Mouse (Mus musculus) kidney, adult 18-20 months (tissue): ENCODE results near the gene F2r.

ENCODE experiments used
- DNase-seq: peaks from one replicate; pipeline ENCODE4 v3.0.0; 2021

Gene F2r

DNA sequence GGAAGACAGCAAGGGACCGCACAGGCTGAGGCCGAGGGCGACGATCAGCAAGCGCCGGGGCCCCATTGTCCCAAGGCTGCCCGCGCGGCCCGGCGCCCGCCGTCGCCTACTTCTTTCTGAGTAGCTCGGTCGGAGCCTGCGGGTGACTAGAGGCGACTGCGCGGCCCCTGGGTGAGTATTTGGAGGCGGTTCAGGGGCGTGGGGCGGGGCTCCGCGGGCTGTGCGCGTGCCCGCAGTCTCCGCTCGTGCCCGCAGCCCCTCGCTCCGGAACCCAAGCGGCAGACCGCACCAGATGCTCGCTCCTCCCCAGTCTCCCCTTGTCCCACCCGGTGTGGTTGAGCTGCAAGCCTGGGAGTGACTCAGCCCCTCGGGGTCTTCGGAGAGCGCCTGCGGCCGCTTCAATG lies at the start of gene F2r:
Gene F2r (minus strand): TSS at position 179 of the 404 bp plus-strand sequence.
- DNase-seq, result peak; percentile 84

DNA sequence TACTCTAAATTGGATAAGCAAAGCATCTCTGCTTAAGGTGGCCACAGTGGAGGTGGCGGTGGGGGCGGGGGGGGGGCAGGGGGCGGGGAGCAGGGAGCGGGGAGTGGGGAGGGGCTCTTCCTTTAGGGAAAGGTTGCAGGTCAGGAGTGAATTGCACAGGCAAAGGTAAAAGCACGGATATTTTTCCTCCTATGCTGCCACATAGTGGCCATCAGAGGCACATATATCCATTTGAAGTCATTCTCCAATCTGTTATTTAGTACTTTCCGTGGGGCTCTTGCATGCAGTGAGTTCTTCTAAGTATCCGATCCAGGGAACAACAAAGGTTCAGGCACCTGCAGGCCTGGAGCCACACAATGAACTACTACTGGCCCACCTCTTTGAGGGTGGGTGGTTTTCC lies 49.0 kb upstream of the F2r start:
- DNase-seq, result no peak

DNA sequence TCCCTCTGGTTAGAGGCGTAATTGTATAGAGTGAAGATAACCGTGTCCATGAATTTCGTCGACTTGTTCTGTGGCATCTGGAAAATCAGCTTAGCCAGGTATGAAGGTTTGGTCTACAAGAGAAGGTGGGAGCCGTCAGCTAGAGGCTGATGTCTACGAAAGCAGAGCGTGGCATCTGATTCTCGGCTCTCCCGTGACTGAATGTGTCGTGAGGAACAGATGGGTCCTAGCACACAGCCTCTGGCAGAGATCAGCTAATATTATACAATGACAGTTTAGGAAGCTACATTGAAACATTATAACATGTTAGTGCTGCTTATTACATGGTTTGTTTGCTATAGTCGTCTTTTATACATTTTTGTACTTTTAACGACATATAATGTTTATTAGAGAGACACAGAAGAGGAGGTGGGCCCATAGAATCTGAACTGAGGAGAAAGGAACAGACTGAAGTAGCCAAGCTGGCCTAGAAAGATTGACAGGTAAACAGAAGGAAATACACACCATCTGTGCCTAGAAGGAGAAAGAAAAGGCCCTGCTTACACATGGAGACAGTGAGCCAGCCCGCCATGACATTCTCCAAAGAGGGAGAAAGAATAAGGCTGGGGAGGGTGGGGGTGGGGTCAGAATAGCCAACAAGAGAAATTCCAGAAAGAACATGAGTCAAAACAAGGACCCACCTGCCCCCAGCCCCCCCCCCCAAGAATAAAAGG lies 47.5 kb upstream of the F2r start:
- no peak for DNase-seq

DNA sequence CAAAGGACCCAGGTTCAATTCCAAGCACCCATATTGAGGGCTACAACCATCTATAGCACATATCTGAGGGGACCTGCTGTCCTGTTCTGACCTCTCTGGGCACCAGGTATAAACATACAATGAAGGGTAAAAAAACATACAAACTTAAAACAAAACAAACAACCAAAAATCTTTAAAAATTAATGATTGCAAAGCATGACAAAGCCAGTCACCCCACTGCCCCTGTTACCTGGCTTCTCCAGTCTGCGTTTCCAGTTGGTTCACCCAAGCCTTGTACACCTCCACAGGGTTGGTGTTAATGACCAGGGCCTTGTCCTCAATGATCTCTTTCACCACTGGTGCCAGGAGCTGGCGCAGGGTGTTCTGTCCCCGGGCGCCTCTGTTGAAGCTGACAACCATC lies 45.5 kb upstream of the F2r start:
- no peak for DNase-seq

DNA sequence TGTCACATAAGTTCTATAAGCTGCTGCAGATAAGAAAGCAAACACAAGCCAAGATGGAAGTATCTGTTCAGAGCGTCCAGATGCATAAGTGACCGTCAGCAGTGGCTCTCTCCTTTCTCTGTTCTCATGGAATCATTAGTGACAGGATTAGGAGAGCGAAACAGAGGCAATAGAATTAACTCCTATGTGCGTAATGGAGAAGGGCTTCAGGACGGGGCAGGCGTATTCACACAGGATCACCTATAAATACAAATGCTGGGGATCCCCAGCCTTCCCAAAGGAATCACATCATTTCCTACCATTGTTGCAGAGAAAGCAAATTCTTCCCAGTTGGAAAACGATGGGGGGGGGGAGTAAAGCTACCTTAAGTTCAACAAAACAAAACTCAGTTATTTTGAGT lies 41.1 kb upstream of the F2r start:
- DNase-seq, result no peak

DNA sequence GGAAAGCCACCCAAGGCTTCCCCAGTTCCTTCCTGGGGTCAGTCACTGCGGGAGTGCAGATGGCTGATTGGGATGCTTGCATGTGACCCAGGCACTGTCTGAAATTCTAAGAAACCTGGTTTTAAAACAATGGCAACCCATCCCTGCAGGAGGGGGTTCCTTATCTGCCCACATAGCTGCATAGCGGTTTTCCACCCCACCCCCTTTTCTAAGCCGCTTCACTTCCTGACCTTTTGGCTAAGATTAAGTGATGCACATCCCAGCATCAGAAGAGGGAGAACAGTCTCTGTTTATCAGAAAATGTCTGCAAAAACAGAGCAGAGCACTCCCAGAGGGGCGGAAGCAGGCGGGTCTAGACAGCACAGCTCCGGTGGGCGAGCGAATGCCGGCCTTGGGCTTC lies 38.9 kb upstream of the F2r start:
- DNase-seq, result no peak

DNA sequence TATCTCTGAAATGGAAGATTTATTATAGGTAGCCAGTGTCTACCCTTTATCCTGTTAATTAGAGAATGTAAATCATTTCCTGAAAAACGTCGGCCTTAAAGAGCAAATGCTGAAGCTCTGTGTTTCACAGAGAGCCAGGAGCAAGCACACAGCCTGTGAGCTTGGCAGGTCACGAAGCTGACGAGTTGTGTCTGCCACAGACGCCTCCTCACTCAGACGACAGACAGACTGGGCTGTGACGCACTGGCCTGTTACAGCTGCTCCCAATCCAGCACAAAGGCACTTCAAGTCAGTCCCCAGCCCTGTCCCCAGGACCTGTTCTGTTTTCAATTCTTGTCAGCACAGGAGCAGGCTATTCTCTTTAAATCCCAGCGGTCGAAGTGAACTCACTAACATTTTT lies 37.0 kb upstream of the F2r start:
- DNase-seq, result peak; percentile 34

DNA sequence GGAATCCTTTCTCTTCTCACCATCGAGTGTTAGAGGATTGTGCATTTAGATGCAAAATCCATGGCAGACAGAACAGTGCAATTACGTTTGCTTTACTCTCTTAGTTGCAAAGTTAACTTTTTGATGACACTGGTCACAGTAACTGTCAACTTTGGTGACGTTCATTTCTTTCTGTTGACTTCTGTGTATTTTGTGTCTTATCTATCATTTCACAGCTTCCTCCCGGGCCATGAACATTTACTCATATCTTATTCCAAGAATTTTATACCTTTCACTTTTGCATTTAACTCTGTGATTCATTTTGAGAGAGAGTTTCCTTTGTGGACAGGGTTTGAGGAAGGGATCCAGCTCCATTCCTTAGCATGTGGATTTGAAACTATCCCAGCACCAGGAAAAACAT lies 35.4 kb upstream of the F2r start:
- no peak for DNase-seq

DNA sequence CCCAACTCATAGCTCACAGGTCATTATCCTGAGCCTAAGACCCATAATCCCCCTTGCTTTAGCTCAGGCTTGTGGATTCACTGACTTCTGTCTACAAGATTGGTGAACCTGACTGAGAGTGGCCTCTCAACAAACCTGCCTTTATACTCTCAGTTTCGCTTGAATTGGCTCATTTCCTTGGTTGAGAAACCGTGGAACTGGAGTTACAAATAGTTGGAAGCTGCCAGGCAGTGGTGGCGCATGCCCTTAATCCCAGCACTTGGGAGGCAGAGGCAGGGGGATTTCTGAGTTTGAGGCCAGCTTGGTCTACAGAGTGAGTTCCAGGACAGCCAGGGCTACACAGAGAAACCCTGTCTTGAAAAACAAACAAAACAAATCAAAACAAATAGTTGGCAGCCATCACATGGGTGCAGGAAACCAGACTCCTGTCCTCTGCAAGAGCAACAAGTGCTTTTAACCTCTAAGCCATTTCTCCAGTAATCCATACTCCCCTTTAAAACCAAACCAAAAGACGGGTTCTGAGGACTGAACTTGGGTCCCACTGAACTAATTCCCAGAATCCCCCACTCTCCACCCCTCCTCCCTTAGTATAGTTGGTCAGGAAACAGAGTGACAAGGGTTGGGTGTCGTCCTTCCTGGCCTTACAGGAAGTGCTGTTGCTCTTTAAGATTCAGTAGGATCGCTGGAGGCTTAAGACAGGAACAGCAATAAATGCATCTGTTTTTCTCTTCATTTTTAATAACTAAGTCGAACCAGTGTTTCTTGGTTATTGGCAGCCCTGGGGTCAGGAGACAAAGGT lies 33.8 kb upstream of the F2r start:
- no peak for DNase-seq

DNA sequence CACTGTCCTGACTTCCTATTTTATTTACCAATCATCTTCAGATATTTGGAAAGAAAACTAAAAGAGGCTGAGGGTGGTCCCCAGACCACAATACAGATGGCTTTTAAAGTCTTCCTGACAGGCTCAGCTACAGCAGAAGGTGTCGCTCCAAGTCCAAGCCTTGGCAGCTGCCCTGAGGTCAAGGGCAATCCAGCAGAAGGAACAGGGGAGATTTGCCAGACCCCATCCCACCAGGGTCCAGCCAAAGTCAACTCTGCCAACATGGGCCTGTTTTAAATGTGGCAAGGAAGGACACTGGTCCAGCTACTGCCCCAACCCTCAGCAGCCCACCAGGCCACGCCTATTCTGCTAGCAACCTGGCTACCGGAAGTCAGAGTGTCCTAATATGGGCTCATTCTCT lies 31.7 kb upstream of the F2r start:
- no peak for DNase-seq

DNA sequence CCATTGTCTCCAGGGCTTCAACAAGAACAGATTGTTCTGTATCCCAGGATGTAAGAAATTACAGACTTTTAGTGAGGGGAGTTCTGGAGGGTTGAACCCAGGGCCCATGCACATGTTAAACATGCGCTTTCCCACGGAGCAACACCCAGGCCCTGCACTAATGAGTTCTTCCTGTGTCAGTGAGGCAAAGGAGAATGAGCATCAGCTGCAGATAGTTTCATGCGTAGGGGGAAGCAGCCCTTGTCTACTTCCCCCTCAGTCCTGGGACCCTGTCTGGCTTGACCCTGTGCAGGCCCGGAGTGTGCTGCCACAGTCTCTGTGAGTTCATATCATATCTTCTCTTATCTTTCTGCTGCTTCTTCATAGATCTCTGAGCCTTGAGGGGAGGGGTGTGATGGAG lies 29.0 kb upstream of the F2r start:
- DNase-seq, result no peak

DNA sequence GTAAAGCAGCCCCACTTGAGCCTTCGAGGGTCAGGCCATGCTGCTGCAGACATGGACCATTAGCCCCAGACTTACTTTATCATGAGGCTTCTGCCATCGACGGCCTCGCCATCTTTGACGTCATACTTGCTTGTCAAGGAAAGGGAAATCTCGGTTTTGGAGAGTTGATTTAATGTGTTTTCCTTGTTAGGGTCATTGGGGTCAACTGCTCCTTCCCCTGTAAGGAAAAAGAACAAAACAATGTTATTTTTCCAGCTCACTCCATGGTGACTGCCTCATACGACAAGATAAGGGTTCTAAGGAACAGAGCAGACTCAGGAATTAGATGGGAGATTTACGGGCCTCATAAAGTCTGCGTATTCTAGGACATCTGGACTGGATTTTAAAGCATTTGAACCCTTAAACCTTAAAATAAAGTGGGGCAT lies 28.4 kb upstream of the F2r start:
- DNase-seq, result peak; percentile 47

DNA sequence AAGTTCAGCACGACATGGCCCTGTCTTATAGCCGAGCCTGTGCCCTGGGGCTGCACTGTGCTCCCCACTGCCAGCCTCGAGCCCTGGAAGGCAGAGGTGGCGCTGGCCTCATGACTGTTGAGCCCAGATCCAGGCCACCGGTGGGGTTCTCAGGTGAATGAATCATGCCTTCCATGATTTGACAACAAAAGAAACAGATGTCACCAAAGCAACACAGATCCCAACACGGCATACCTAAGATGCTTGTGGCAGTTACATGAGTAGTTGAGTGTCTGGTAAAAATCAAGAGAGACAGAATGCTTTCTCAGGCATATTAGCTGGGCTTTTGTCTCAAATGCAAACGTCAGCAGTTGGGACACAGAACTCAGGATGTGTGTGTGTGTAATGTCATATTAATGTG lies 25.5 kb upstream of the F2r start:
- no peak for DNase-seq

DNA sequence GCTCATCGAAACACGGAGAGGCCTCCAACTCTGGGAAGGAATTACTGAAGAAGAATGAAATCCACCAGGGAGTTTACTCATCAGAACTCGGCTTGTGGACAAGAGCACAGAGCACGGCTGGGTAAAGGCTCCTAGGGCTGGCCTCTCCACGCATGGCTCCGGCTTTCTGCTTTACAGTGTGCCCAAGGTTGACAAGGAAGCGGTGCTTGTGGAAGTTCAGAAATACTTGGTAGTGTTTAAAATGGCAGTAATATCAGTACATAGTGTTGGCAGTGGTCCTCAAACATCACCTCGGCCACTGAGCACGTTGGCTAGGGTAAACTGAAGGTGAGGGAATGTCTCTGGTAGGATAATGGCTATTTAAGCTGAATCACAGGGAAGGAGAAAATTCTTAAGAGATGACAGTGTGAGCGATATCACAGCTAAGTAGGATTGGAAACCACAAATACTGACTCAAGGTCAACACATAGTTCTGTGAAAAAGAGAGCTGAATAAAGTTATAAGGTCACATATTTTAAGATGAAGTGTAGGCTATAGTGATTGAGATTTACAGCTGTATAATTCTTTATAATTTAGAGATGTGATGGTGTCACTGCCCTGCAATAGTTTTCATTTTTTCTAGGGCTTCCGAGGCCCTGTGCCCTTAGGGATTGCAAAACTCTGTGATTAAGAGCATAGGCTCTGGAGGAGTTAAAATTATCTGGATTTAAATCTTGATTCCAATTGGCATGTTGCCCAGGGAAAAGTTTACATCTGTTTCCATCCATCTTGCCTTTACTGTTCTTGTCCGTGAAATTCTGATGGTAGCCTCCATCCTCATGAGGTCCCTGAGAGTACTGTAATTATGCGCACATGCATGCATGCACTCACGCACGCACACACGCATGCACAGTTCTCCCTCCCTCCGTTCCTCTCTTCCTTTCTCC lies 23.0 kb upstream of the F2r start:
- no peak for DNase-seq

DNA sequence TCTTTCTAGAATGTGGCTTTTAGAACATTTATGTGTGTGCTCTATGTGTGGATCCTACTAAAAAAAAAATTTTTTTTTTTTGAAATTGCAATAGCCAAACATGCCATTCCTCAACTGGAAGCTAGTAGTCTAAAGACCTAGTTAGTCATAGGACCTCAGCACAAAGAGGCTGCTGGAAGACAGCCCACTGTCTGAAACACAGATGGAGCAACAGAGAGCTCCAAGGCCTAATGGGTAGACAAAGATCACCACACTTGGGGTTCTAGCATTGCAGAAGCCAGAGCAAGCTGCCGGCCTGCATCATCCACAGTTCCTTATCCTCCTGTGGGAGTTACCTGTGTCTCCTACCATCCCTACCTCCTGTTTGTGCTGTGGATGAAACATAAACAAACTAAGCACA lies 22.1 kb upstream of the F2r start:
- DNase-seq, result no peak

DNA sequence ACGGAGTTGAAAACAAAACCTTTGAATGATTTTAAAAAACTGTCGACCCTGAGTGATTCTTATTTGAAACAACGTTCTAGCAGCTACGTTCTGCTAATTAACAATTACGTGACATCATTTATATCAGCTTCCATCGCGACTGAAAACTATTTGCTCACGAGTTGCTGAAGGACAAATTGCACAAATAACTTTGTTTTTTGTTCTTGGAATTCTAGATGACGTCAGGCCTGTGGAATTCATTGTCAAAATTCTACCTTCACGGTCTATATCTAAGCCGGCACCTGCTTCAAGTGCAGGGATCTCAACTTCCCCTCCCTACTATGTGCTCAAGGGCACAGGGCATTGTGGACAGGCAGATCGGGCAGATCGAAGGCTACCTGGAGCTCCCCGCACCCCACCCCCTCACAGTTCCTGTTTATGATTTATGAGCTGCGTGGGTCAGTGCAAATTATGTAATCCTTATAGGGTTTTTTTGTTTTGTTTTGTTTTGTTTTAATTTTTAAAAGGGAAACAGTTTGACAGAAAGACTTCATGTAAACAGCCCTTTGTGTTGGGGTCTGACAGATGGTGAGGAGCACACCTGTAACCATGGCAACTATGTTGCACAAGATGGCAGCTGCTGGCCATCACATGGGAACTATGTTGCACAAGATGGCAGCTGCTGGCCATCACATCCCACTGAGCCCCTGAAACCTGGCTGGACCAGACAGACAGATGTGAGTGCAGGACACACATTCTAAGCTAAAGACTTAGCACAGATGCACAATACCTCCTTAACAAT lies 21.2 kb upstream of the F2r start:
- DNase-seq, result peak; percentile 29

DNA sequence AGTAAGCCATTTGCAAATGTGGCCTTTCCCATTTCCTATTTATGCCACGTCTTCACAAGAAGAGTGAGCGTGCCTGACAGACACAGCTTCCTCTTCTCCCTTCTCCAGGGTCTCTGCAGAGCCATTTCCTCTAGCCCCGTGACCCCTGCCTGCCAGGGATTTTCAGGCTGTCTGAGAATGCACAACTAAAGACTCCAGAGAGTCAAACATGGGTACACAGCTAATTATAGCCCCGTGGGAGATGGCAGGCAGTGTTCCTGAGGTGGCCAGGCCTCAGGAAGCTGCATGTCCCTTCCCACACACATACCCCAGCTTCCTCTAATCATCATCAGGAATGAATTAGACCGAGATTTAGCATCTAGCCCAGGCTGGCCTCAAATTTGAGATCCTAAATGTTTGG lies 20.6 kb upstream of the F2r start:
- DNase-seq, result peak; percentile 40

DNA sequence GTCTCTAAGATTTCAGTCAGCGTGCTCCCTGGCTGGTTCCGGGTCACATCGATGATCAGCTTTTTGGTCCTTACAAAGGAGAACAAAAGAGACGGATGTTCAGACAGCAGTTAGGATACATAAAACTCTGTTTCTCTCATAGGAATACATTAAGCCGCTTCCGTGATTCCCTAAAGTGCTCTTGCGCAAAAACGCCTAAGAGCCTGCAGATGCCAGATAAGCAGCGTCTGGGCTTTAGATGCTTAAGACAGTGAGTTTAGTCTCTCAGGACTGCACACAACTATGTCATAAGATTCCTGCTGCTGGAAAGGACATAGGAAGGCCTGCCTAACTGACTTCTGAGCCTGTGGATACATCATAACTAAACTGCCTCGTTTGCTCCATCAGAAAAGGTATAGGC lies 19.4 kb upstream of the F2r start:
- no peak for DNase-seq

DNA sequence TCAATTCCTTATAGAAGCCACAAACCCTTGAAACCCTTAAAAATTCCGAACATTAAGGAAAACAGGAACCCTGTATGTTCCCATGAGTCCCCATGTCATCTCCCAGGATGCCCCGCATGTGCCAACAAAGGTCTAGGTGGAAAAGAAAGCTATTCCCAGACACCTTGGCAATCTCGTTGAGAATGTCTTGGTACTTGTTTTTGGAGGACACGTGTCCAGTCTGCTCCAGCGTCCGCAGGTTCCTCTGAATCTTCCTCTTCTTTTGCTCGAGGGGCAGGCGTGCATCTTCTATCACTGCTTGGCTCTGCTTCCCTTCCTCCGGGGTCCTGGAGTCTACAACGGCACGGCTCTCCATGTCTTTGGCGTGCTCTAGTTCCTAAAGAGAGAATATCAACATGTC lies 17.0 kb upstream of the F2r start:
- no peak for DNase-seq

DNA sequence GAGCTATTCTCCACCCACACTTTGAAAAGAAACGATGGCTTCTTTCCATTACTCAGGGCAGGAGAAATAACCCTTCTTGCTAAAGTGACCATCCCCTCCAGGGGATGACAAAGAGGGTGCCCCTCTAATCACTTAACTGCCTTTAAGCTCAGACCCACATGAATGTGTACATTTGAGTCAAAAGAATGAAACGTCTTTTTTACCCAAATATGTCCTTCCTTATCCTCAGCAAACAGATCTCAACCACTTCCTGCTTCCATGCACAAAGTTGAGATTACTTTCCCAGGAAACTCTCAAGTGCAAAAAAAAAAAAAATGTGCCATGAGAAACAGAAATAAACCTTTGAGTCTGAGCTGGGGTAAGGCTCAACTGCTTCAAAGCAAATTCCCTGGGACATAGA lies 16.2 kb upstream of the F2r start:
- DNase-seq, result no peak

DNA sequence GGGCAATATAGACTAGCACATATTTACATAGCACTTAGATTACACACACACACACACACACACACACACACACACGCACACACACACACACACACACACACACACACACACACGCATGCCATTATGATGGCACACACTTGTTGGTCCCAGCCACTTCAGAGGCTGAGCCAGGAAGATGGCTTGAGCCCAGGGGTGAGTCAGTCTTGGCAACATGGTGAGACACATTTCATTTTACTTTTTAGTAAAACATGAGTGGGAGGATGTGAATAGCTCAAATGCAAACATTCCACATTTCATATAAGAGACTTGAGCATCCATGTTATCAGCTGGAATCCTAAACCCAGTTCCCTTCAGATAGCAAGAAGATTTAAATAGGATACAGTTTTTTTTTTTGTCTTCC lies 15.1 kb upstream of the F2r start:
- DNase-seq, result no peak

DNA sequence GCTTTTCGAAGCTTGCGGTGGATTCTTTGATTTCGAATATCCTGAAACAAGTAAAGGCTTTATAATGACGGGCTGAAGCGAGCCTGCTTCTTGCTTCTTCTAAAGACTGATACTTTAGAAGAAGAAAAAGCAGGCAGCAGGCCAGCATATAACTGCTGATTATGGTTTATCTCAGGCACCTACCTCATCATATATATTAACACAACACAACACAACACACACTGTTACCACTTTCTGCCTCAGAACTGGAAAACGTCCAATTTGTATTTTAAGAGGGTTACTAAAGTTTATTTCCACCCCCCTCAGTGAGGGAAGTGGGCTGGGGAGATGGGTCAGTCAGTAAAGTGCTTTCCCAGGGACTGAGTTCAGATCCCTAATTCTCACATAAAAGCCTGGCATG lies 13.9 kb upstream of the F2r start:
- no peak for DNase-seq

DNA sequence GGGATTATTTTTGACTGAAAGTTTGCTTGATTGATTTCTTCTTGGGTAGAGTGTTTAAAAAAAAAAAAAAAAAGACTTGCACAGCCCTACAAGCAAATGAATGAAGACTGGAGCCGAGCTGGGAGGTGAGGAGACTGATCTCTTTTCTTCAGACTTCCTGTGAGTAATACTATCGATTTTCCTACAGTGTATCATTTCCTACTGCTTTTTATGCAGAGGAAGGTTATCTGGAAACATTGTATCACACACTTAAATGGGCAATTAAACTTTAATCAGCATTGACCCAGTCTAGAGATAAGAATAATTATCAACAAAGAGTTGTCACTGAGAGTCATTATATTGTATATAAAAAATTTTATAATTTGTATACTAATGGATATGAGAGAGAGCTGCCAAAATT lies 12.5 kb upstream of the F2r start:
- DNase-seq, result no peak
